Mouse (Mus musculus) hindbrain, embryonic 12.5 days (tissue): ENCODE data around the gene Igf1r. TPM values are rescaled to one million over a fixed set of nuclear protein-coding genes. Genes with fewer than 3 reads are reported as not detected.

Experiments
- ATAC-seq: fragments of 200-750 bp; cut with Nextera tagmentation; 2 replicates; pipeline ENCODE4 v1.8.0; 2017; ENCODE audit warnings: moderate TSS enrichment; ENCODE audit not compliant: low FRiP score
- H3K27ac ChIP-seq: fragments of 300-500 bp; sonication (generic); 2 replicates; pipeline ENCODE4 v1.5.1; 2016; ENCODE audit warnings: mild to moderate bottlenecking
- H3K27me3 ChIP-seq: fragments of 300-500 bp; sonication (generic); 2 replicates; pipeline ENCODE4 v1.6.1; 2016; ENCODE audit warnings: mild to moderate bottlenecking
- H3K36me3 ChIP-seq: fragments of 300-500 bp; sonication (generic); 2 replicates; pipeline ENCODE4 v1.6.1; 2016; ENCODE audit warnings: mild to moderate bottlenecking
- H3K4me1 ChIP-seq: fragments of 300-500 bp; sonication (generic); 2 replicates; pipeline ENCODE4 v1.6.1; 2016
- H3K4me2 ChIP-seq: fragments of 300-500 bp; sonication (generic); replicated peaks from 2 replicates; pipeline ENCODE4 v1.6.1; 2016; ENCODE audit warnings: mild to moderate bottlenecking
- H3K4me3 ChIP-seq: fragments of 300-500 bp; sonication (generic); 2 replicates; pipeline ENCODE4 v1.5.1; 2016; ENCODE audit warnings: mild to moderate bottlenecking
- H3K9ac ChIP-seq: fragments of 300-500 bp; sonication (generic); 2 replicates; pipeline ENCODE4 v1.6.1; 2016; ENCODE audit warnings: mild to moderate bottlenecking, moderate library complexity
- H3K9me3 ChIP-seq: fragments of 300-500 bp; sonication (generic); replicated peaks from 2 replicates; pipeline ENCODE4 v1.6.1; 2016; ENCODE audit warnings: mild to moderate bottlenecking
- WGBS: fragments of 180-500 bp; shearing (Covaris S2); methylation state at CpG from one replicate; pipeline ENCODE4 v1.1.7; 2016; 5-methylcytosine and 5-hydroxymethylcytosine counted together
- polyA plus RNA-seq: library from polyadenylated mRNA; unstranded; fragments of >200 nt; fragmentation: Nextera tagmentation; extraction: Ambion mirVana; gene quantifications from 2 replicates; pipeline ENCODE4 v1.2.1, GENCODE M21; 2016

Gene Igf1r
- polyA plus RNA-seq, 1 experiment from 2014 or later = 42.3 TPM

DNA sequence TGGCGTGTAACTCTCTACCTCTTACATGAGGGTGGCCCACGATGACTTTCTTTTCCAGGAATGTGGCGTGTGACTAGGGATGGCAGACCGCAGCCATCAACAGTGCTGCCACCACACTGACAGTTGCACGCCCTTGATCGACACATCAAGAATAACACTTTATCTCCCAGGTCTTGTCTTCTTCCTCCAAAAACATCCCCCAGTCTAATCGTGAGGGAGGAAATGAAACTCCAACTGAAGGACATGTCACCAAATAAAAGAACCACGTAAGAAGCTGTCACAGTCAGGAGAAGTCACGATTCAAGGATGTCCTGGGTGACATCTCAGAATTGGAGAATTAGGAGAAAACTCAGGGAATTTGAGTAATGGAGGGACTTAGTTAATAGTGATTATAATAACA is 8.8 kb upstream of the Igf1r start:
- Histone ChIP-seq H3K4me1 (no peaks in the 10 kb centered on the region), H3K4me2 (no peak overlapping the region), H3K4me3 (no peak overlapping the region), H3K27me3 (no peaks in the 10 kb centered on the region), H3K36me3 (no peaks in the 10 kb centered on the region), H3K27ac (no peak overlapping the region), H3K9ac (no peak overlapping the region), H3K9me3 (no peaks in the 10 kb centered on the region)
- 89% methylated on average over 9 of the region's 9 CpGs for whole genome bisulfite sequencing
- no peak for ATAC-seq

DNA sequence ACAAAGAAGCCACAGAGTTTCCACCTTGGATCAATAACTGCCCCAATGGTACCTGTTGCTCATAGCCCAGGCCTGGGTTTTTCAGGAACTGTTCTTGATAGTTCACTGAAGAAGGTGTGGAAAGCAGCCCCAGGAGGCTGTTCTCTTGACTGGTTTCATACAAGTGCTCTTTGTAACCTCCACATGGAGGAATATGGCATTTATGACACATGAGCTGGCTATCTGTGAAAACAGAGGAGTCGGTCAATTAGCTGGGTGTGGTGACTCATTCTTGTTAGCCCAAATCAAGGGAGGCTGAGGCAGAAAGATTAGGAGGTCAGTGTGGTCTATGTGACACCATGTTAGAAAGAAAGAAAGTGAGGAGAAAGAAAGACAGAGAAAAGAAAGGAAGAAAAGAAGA is 5.7 kb upstream of the Igf1r start:
- Histone ChIP-seq H3K27ac (no peak overlapping the region), H3K9ac (no peak overlapping the region), H3K4me1 (no peaks in the 10 kb centered on the region), H3K9me3 (no peaks in the 10 kb centered on the region), H3K36me3 (no peaks in the 10 kb centered on the region), H3K4me2 (no peak overlapping the region), H3K4me3 (no peak overlapping the region), H3K27me3 (no peaks in the 10 kb centered on the region)
- WGBS = 81% methylated on average over 1 of the region's 1 CpGs
- ATAC-seq = no peak

DNA sequence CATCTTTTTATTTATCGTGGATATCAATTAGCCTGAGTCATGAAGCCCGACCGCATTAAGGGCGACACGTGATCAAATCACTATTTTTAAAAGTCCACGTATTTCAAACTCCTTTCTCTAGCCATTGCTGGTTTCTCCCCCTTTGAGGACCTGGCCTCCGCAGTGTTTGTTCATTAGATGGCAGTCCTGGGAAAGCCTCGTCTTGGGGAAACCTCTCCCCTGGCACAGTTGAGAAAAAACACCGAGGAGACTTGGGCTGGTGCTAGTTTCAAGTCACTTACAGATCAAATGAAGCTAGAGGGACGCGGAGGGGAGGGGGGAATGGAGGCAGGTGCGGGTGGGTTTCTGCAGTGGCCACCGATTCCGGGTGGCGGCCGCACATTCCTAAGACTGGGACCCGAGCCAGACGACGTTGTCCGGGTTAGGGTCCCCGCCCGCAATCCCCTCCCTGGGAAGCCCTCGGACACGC is 2.2 kb upstream of the Igf1r start:
- Histone ChIP-seq H3K9me3 (no peaks in the 10 kb centered on the region), H3K4me2 (peak overlapping the region; percentile 99), H3K4me1 (peaks cover 20% of the 10 kb centered on the region), H3K36me3 (no peaks in the 10 kb centered on the region), H3K27me3 (no peaks in the 10 kb centered on the region), H3K9ac (peak overlapping the region; percentile 93), H3K4me3 (peak overlapping the region; percentile 95), H3K27ac (peak overlapping the region; percentile 100)
- under 1% methylated on average over 24 of the region's 24 CpGs for WGBS
- ATAC-seq = peak; percentile 38; the same call in 1 of the 2 replicates

DNA sequence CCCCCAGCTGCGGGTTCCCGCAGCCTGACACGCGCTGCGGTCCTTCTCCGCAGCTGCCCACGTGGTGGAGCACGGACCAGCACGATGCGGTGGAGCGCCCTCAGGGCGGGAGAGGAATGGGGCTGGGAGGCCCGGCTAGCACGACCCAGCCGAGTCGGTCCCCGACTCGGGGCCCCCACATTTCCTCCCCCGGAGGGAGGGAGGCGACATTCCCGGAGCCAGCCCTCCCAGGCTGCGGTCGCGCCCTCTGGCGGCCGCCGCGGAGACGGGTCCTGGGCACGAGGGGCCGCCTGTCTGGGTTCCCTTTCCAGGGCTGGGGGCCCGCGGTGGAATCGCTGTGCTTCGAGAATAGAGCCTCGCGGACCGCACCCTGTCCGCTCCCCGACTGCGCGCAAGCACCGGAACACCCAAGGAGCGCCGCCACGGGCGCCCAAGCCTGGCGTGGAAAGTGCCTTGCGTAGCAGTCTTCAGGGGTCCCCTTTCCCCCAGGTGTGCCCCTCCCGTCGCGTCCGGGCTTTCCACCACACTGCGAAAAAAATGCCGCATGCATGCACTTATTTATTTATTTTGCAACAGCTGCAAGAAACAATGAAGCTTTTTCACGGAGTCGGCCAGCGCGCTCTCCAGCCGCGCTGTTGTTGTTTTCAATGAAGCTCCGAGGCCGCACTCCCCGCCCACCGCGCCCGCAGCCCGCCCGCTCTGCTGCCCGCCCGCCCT is 1.7 kb upstream of the Igf1r start:
- peak overlapping the region; percentile 99 for H3K4me2 ChIP-seq
- H3K36me3 ChIP-seq = no peaks in the 10 kb centered on the region
- WGBS = under 1% methylated on average over 64 of the region's 71 CpGs
- peak overlapping the region; percentile 100 for H3K27ac ChIP-seq
- peaks cover 25% of the 10 kb centered on the region for H3K4me1 ChIP-seq
- H3K9me3 ChIP-seq = no peaks in the 10 kb centered on the region
- ATAC-seq = peak; percentile 84
- H3K4me3 ChIP-seq = peak overlapping the region; percentile 95
- peak overlapping the region; percentile 93 for H3K9ac ChIP-seq
- H3K27me3 ChIP-seq = no peaks in the 10 kb centered on the region

DNA sequence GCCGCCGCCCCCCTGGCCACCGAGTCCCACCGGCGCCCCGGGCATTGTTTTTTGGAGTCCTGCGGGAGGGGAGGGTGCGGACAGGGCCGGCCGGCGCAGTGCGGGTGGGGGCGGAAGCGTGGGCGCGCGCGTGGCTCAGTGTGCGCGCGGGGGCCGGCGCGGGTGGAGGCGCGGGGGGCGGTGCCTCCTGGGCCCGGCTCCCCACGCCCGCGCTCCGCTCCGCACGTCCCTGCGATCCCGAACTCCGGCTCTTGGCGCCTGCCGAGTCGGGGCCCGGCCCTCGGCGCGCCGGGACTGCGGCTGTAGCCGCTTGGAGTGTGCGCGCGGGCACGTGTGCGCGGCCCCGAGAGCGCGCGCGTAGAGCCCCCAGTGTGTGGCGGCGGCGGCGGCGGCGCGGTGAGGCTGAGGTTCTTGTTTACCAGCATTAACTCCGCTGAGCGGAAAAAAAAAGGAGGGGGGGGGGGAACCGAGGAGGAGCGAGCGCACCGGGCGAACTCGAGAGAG is 1.0 kb upstream of the Igf1r start:
- H3K27me3 ChIP-seq = no peaks in the 10 kb centered on the region
- H3K36me3 ChIP-seq = no peaks in the 10 kb centered on the region
- peak overlapping the region; percentile 99 for H3K4me2 ChIP-seq
- peaks cover 30% of the 10 kb centered on the region for H3K4me1 ChIP-seq
- peak; percentile 81 for ATAC-seq
- H3K27ac ChIP-seq = peak overlapping the region; percentile 100
- WGBS = under 1% methylated on average over 44 of the region's 73 CpGs
- H3K9ac ChIP-seq = peak overlapping the region; percentile 93
- no peaks in the 10 kb centered on the region for H3K9me3 ChIP-seq
- peak overlapping the region; percentile 95 for H3K4me3 ChIP-seq

DNA sequence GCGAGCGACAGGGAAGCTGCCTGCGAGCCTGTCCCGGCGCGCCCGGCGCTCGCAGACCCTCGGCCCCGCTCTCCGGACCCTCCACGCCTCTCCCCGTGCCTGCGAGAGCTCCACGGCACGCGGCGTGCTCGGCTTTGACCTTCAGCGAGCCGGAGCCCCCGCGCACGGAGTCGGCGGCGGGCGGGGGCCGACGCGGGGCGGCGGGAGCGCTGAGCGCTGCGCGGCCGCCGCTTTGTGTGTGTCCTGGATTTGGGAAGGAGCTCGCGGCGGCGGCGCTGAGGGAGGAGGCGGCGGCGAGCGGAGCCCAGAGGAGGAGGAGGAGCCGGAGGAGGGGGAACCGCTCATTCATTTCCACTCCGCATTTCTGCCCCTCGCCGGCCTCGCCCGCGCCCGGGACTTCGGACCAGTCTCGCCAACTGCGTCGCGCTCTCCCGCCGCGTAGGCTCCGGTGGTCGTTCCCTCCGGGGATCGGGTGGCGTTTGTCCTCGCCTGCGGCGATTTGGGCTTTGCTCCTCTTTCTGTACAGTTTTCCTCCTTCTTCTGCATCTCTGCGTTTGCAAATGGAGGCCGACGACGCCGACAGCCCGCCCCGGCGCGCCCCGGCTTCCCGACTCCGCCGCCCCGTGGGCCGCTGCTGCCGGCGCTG is 468 bp upstream of the Igf1r start:
- H3K4me2 ChIP-seq = peak overlapping the region; percentile 99
- WGBS = under 1% methylated on average over 77 of the region's 91 CpGs
- H3K9ac ChIP-seq = peak overlapping the region; percentile 93
- H3K4me3 ChIP-seq = peak overlapping the region; percentile 95
- H3K4me1 ChIP-seq = peaks cover 31% of the 10 kb centered on the region
- H3K27me3 ChIP-seq = no peaks in the 10 kb centered on the region
- H3K27ac ChIP-seq = peak overlapping the region; percentile 100
- ATAC-seq = peak; percentile 29
- no peaks in the 10 kb centered on the region for H3K9me3 ChIP-seq
- no peaks in the 10 kb centered on the region for H3K36me3 ChIP-seq

DNA sequence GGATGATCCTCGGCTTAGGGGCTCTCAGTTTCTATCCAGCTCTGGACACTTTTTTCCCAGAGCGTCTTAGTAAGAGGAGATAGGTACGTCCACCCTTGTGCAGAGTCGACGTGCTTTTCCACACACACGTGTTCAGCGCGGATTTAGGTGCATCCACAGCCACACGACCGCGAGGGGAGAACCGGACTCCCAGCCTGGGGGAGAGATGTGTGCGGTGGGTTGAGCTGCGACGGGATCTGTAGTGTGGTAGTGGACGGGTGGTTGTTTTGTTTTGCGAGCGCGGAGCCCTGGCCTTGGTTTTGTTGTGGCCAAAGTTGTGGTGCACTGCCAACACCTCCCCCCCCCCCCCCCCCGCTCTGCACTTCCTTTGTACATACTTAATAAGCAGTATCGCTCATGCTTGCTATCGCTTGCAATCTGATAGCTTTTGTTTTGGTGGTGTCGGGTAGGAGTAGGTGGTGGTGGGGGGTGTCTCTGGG is 1.2 kb downstream of the Igf1r start:
- no peaks in the 10 kb centered on the region for H3K9me3 ChIP-seq
- H3K4me2 ChIP-seq = peak overlapping the region; percentile 99
- WGBS = 1% methylated on average over 23 of the region's 23 CpGs
- peak overlapping the region; percentile 95 for H3K4me3 ChIP-seq
- no peak for ATAC-seq
- H3K9ac ChIP-seq = peak overlapping the region; percentile 93
- H3K4me1 ChIP-seq = peaks cover 40% of the 10 kb centered on the region
- no peaks in the 10 kb centered on the region for H3K36me3 ChIP-seq
- H3K27ac ChIP-seq = peak overlapping the region; percentile 100; the same call in 1 of the 2 replicates
- H3K27me3 ChIP-seq = no peaks in the 10 kb centered on the region

DNA sequence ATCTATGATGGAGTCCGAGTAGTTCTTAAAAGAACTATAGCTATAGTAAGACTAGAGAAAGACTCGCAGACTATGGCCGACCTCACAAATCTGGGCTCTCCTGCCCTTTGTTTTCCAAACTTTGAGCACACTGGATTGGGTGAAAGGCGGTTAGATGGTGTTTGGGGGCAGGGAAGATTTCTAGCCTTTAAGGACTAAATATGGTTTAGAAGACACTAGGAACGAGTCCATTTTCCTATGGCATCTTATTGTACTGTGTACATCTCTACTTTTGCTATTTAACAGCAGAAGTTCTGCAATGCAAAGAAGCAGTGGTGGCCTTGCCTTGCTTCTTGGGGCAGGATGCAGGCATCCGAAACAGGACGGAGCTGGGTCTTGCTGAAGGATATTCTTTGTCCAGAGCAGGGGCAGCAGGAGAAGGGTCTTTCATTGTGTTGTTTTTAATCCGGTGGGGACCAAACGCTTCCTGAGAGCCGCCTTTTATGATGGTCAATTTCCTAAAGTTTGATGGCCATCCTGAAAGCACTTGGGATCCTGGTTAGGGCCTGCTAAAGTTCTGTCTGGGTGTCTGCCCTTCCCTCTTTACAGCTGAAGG is 2.1 kb downstream of the Igf1r start:
- Histone ChIP-seq H3K4me2 (peak overlapping the region; percentile 99), H3K27me3 (no peaks in the 10 kb centered on the region), H3K4me1 (peaks cover 45% of the 10 kb centered on the region), H3K9ac (peak overlapping the region; percentile 93), H3K36me3 (no peaks in the 10 kb centered on the region), H3K9me3 (no peaks in the 10 kb centered on the region), H3K27ac (no peak overlapping the region), H3K4me3 (peak overlapping the region; percentile 95)
- ATAC-seq = no peak
- 4% methylated on average over 10 of the region's 10 CpGs for WGBS

DNA sequence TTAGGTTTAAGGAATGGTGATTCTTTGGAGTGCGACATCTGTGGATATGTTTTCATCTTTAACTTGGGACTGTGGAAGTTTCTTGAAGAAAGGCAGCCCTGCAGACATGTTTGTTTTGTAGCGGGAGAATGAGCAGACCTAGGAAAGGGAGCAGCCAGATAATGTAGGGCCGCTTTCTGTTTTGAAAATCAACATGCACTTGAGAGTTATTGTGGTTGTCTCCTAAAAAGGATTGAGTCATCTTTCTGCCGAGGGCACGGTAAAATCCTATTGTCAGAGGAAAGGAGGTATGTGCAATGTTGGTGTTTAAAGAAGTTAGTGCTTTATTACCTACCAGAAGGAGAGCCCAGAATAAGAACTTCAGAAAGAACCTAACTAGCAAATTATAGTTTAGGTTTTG is 2.6 kb downstream of the Igf1r start:
- Histone ChIP-seq H3K9ac (peak overlapping the region; percentile 93), H3K9me3 (no peaks in the 10 kb centered on the region), H3K27me3 (no peaks in the 10 kb centered on the region), H3K4me2 (peak overlapping the region; percentile 99), H3K36me3 (no peaks in the 10 kb centered on the region), H3K4me1 (peaks cover 48% of the 10 kb centered on the region), H3K27ac (no peak overlapping the region; the same call in 1 of the 2 replicates), H3K4me3 (peak overlapping the region; percentile 95)
- WGBS = 31% methylated on average over 5 of the region's 5 CpGs
- ATAC-seq = no peak

DNA sequence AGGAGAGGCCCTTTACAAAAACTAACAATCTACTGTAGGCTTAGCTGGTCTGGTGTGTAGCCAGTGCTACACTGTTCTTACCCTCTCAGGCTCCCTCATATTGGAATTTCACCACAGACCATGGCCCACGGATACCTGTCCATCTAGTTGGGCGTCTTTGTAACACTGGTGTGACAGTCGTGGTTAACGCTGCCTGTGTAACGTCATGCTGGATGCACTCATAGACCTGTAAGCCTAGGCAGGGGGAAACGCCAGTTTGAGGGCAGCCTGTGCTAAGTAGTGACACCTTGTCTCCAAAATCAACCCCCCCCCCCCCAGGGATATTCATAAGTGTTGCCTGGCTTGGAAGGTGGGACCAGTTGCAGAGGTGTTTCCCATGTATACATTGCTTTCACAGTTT is 4.7 kb downstream of the Igf1r start:
- peaks cover 65% of the 10 kb centered on the region for H3K4me1 ChIP-seq
- 72% methylated on average over 6 of the region's 6 CpGs for WGBS
- ATAC-seq = no peak
- H3K36me3 ChIP-seq = no peaks in the 10 kb centered on the region
- H3K27ac ChIP-seq = no peak overlapping the region
- H3K4me2 ChIP-seq = no peak overlapping the region
- no peaks in the 10 kb centered on the region for H3K27me3 ChIP-seq
- no peaks in the 10 kb centered on the region for H3K9me3 ChIP-seq
- no peak overlapping the region for H3K9ac ChIP-seq
- H3K4me3 ChIP-seq = no peak overlapping the region

DNA sequence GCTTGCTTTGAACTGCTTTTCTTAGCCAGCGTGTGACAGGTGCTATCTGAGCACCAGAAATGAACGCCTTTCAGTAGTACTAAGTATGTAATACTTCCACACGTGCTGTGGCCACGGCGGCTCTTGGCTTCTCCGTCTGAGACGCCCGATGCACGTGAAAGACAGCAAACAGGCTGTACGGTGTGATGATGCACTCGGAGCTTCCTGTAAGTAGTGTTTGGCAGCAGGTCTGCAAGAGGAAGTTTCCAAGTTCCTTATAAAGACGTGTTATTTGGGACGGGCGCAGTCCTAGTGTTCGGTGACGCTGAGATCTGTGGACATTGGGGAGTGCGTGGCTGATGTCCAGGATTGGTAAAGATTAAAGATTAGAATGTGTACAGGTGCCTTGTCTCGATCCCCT is 5.4 kb downstream of the Igf1r start:
- Histone ChIP-seq H3K4me2 (no peak overlapping the region), H3K9me3 (no peaks in the 10 kb centered on the region), H3K9ac (no peak overlapping the region), H3K27me3 (no peaks in the 10 kb centered on the region), H3K36me3 (no peaks in the 10 kb centered on the region), H3K4me1 (peaks cover 70% of the 10 kb centered on the region), H3K27ac (no peak overlapping the region), H3K4me3 (no peak overlapping the region)
- WGBS = 81% methylated on average over 18 of the region's 18 CpGs
- ATAC-seq = no peak

DNA sequence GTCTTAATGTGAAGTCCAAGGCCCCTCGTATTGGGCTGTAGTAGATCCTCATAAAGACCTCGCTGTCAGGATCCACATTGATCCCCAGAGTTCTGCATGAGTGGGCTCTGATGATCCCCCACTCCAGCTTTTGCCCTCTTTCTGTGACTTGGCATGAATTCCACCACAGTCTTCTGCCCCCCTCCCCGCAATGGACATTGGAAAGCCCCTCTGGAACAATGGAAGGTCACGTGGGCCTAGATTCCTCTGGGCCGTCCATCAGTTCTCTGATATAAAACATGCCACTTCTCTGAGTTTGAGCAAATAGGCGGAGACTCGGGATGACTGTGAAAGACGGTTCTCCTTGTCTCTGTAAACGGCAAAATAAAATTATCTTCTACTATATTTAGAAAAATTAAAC is 8.1 kb downstream of the Igf1r start:
- H3K36me3 ChIP-seq = no peaks in the 10 kb centered on the region
- ATAC-seq = no peak
- no peak overlapping the region for H3K4me3 ChIP-seq
- H3K9ac ChIP-seq = no peak overlapping the region
- H3K27me3 ChIP-seq = no peaks in the 10 kb centered on the region
- peaks cover 61% of the 10 kb centered on the region for H3K4me1 ChIP-seq
- H3K4me2 ChIP-seq = no peak overlapping the region
- no peaks in the 10 kb centered on the region for H3K9me3 ChIP-seq
- no peak overlapping the region for H3K27ac ChIP-seq
- WGBS = 41% methylated on average over 9 of the region's 9 CpGs
